Mouse (Mus musculus) left cerebral cortex, postnatal 10 days (tissue): ENCODE data around the gene Cd300lg. TPM values are rescaled to one million over a fixed set of nuclear protein-coding genes. Genes with fewer than 3 reads are reported as not detected.

ENCODE experiments used
- DNase-seq, 2 experiments: peaks; one replicate each; pipeline ENCODE4 v3.0.0; 2021 to 2022; ENCODE audit warnings: low spot score in 2 of 2, mixed read lengths in 1 of 2; ENCODE audit errors: extremely low spot score in 1 of 2
- intact Hi-C: fragments of 180-260 bp; cut with DNase I; formaldehyde crosslinking; loops from one replicate; pipeline ENCODE4 v1.15.1; 2025
- total RNA-seq, 2 experiments: library from RNA; stranded (reverse); gene quantifications; 2 replicates each; pipeline ENCODE4 v1.2.3; 2021

The Cd300lg gene
- total RNA-seq, 2 experiments from 2014 or later: not detected

DNA sequence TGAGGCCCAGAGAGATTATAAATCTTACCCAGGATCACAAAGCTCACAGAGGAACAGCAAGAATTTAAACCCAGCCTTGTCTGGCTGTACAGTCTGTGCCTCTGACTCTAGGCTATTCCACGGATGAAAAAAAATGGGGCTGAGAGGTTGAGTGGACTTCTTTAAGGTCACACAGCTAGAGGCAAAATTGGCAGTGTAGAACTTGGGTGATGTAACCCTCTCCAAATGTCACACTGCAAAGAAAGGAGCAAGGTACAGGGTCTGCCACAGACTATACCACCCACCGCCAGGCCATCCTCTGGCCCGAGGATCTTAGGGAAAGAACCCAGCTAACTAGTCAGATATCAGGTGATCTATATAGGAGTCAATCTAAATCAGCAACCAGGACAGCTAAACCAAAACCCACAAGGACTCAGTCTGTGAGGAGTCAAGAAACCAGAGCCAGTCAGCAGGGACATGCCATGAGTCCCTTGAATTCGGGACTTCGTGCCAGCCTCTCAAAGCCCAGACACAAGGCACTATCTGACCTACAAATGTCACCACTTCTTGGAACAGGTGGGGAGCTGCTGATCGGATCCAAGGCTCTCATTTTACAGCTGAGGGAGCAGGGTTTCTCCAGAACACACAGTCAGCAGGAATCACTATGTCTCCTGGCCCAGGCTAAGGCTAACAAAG lies 17.1 kb upstream of the Cd300lg start:
- DNase-seq: no peak
- intact Hi-C loops: no loop called here

DNA sequence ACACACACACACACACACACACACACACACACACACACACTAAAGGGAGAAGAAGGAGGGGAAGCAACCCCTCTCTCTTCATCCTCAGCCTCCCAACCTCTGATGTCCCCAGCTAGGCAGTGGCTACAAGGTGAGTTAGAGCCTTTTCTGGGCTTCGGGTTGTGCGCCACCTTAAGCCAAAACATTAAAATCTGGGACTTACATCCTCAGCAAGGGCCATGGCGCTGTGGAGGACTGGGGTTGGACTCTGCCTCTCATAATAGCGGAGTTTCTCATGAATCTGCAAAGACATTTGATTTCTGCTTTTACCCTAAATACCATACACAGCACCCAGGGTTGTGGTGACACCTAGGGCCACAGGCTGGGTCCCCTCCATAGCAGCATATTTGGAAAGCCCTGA lies 16.4 kb upstream of the Cd300lg start:
- no peak for DNase-seq
- intact Hi-C loops: no loop called here

DNA sequence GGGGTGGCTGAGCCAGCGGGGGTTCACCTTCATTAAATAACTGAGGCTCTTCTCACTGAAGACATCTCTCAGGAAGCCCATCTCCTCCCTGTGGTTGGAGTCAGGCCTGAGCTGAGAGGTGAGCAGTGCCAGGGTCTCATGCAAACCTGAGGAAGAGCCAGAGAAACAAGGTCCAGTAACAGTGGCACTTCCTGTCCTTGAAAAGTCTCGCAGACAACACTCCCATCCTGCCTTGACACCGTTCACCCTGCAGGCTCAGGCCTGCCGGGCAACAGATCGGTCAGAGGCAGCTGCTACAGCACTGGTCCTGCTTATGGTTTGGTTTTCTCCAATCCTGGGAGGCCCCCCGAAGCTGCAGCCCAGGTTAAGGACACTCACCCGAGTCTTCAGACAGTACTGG lies 16.0 kb upstream of the Cd300lg start:
- no peak for DNase-seq
- intact Hi-C loops: no loop called here

DNA sequence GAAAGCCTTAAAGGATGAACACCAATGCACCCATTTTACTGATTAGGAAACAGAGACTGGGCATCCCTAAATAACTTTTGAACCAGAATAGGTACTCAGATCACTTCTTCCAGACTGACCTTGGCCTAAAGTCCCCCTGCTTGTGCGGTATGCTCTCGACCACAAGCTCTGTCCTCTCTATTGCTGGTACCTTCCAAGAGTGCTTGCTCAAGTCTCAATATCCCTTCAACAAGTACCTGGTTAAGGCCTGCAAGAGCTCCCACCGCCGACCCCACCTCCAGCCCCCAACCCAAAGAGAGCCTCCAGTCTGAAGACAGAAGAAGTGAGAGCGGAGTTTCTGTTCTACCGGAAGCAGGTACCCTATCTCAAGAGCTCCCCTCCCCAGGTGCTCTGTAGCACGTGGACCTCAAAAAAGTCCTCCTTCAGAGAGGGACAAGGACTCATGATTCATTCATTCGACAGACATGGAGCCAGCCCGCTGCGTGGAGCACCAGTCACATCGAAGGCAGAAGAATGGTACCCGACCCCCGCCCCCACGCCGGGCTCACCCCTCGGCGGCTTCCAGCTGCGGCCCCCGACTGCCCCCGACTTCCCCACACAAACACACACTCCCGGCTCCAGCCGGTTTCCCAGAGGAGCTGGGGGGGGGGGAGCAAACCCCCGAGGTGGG lies 15.2 kb upstream of the Cd300lg start:
- peak in 1 of 2 experiments; percentile 65 for DNase-seq
- intact Hi-C loops: no loop called here

- DNase-seq: peak; percentile 49 to 81
These were observed 14.5 kb upstream of the Cd300lg start for GRCm38 (mm10) chr11:102026694-102027360.

GRCm38 (mm10) chr11:102027361-102028017 lies 13.8 kb upstream of the Cd300lg start:
- intact Hi-C loops: no loop called here

More at GRCm38 (mm10) chr11:102026694-102027360, 14.5 kb upstream of the Cd300lg start:
- intact Hi-C loops: no loop called here

GRCm38 (mm10) chr11:102028087-102028816 lies 13.1 kb upstream of the Cd300lg start, which contains the start of gene Mpp3:
Gene Mpp3 (minus strand): TSS chr11:102028461.
- no peak for DNase-seq
- intact Hi-C loops: no loop called here

More at GRCm38 (mm10) chr11:102027361-102028017, 13.8 kb upstream of the Cd300lg start:
- DNase-seq: no peak

GRCm38 (mm10) chr11:102029304-102029703 lies 12.0 kb upstream of the Cd300lg start:
- no peak for DNase-seq
- intact Hi-C loops: no loop called here

DNA sequence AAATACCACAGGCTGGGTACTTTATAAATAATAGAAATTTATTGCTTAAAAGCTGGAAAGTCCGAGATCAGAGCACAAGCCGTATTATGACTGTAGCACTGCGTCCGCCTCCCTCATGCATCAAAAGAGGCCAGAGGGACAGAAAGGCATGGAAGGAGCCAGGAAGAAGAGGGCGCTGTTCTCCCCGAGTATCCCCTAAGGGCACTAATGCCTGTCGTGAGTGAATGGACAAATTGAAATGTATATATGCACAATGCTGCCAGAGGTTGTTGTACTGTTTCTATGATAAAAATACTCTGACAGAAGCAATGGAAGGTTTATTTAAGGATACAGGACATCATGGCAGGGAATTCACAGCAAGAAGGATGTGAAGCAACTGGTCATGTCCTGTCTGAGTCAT lies 11.3 kb upstream of the Cd300lg start:
- no peak for DNase-seq
- intact Hi-C loops: no loop called here

GRCm38 (mm10) chr11:102031149-102031548 lies 10.2 kb upstream of the Cd300lg start:
- DNase-seq: no peak
- intact Hi-C loops: no loop called here

DNA sequence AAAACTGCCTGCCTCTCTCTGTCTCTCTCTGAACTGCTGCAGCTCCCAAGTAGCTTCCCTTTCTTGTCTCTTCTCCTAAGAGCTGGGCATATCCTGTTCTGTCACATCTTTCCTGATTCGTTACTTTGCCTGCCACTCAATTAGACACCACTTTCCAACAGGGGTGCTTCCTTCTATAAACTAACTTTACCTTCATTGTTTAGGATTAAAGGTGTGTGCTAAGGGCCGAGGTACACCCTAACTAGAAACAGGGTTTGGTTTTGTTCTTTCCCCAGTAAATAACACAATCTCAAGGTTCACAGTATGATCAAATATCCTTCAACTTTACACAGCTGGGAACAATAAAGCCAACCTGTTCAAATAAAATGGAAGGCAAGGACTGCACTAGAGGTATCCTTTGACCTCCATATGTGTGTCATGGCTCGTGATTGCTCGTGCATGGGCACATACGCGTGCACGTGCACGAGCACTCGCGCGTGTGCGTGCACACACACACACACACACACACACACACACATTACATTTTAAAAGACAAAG lies 8.2 kb upstream of the Cd300lg start:
- DNase-seq: no peak

DNA sequence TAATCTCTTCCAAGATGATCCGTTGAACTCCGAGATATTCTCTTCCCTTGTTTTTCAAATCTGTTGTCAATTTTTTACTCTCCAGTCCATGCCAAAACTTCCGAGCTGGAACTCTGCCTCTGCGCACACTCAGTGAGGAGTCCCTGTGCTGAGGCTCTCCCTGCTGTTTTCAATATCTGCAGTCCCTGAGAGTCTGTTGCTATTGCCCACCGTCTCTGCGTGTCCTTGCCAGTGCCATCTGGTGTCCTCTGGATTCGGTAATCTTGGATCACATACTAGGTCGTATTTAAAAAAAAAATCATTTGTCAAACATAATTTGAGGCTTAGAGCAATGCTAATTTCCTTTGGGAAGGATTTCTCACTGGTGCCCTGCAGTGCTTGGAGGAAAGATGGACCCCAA lies 6.4 kb upstream of the Cd300lg start:
- DNase-seq: peak; percentile 26 to 38
- intact Hi-C loops: no loop called here

More for the DNA sequence above, 8.2 kb upstream of the Cd300lg start:
- intact Hi-C loops: no loop called here

- intact Hi-C loops: no loop called here
- peak in 1 of 2 experiments; percentile 11 for DNase-seq
These were observed 5.8 kb upstream of the Cd300lg start for GRCm38 (mm10) chr11:102035456-102035960.

DNA sequence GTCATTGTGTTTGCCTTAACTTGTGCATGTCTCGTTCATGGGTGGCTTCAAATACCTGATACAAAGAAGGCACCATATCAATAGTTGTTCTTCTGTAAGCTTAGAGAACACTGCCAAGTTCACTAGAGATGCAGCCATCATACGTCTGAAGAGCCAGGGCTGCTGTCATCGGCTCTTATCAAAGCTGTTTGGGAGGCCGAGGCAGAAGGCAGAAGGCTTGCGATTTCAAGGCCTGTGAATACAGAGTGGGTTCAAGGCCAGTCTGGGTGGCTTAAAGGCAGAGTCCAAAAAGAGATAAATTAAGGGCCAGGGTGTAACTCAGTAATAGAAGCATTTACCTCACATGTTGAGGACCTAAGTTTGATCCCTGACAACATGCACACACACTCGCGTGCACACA lies 5.0 kb upstream of the Cd300lg start:
- intact Hi-C loops: no loop called here
- DNase-seq: no peak

DNA sequence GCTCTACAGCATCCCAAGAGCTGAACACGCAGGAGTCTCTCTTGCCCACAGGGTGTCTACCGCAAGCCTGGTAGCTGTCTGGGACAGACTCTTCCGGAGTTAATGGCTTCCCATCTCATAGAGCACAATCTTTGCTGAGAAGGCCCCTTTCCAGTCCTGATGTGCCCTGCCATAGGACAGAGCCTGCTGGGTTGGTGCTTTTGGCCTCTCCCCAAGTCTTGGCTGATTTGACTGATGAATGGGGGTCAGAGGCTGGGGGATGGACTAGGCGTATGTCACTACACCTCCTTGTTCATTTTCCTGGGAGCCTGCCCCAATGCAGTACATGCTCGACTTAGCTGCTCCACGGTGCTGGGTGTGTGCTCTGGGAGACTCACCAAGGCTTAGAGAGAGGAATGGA lies 3.5 kb upstream of the Cd300lg start:
- intact Hi-C loops: loop anchor here (2.0 kb wide), 1 partner anchor 53 kb away; the partner anchor contains the start of gene Cfap97d1
- DNase-seq: peak in 1 of 2 experiments; percentile 17

GRCm38 (mm10) chr11:102039487-102040137 lies 1.7 kb upstream of the Cd300lg start:
- no peak for DNase-seq
- intact Hi-C loops: loop anchor here (2.0 kb wide), 1 partner anchor 55 kb away; the partner anchor contains the start of gene Cfap97d1

GRCm38 (mm10) chr11:102040138-102040524 lies 1.2 kb upstream of the Cd300lg start:
- DNase-seq: peak; percentile 56 to 91
- intact Hi-C loops: no loop called here

DNA sequence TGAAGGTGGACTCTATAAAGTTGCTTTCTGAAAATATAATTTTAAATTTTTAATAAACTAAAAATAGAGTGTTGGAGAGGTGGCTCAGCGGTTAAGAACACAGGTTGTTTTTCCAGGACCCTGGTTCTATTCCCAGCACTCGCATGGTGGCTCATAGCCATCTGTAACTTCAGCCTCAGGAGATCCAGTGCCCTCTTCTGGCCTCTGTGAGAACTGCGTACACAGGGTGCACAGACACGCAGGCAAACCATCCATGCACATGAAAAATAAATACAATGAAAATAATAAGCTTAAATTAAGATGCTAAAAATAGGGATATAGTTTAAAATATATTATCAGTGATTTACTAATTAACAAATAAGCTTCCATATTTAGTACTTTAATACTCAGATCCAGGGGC lies 663 bp upstream of the Cd300lg start:
- intact Hi-C loops: no loop called here
- no peak for DNase-seq
